7 mouse cellular contexts compared by ENCODE assay signal in genomic region chr8:26747241-26747972, GRCm38 (mm10).
DNase-seq lines count a peak whose midpoint lies in the region; ATAC-seq lines count a peak whose summit lies in the region.

No protein-coding gene starts in this region.

- peak; percentile 41 to 70 for DNase-seq in urinary bladder, adult 18-20 months (ENCODE audit: low spot score in 2 of 2)
- DNase-seq in urinary bladder, postnatal 10 days (ENCODE audit: low spot score) = no peak
- DNase-seq in embryo, embryonic 11.5 days (ENCODE audit: low read depth, low spot score) = peak; percentile 32
- DNase-seq in lung, postnatal 14 days = peak; percentile 40
- no peak for DNase-seq in thymus, postnatal 25 days
- DNase-seq in spleen, adult 18-20 months = no peak

- no peaks in the 10 kb centered on the region for H3K27me3 ChIP-seq in intestine, embryonic 16.5 days (replicated peaks; ENCODE audit: control insufficient read depth, insufficient read depth, low read length)

- H3K36me3 ChIP-seq in intestine, embryonic 16.5 days (ENCODE audit: control insufficient read depth, insufficient read depth, low read length) = no peaks in the 10 kb centered on the region

- peak; percentile 78 for ATAC-seq in intestine, embryonic 16.5 days

- H3K27ac ChIP-seq in intestine, embryonic 16.5 days (ENCODE audit: low read length) = no peak overlapping the region

- H3K4me1 ChIP-seq in intestine, embryonic 16.5 days (ENCODE audit: control insufficient read depth, insufficient read depth, low read length) = peaks cover 8% of the 10 kb centered on the region

- H3K9ac ChIP-seq in intestine, embryonic 16.5 days (ENCODE audit: low read depth, low read length) = no peak overlapping the region

- 37% methylated on average over 19 of the region's 19 CpGs for WGBS in intestine, embryonic 16.5 days

- H3K9me3 ChIP-seq in intestine, embryonic 16.5 days (ENCODE audit: control insufficient read depth, low read length) = no peaks in the 10 kb centered on the region

- H3K4me3 ChIP-seq in intestine, embryonic 16.5 days (ENCODE audit: low read length) = no peak overlapping the region

- peak overlapping the region; percentile 16; the same call in 1 of the 2 replicates for H3K4me2 ChIP-seq in intestine, embryonic 16.5 days (ENCODE audit: low read depth, low read length)

Comparison
In these comparisons a context has a peak if more than half of its experiments do, and no peak if none do; other contexts are left out.
1. DNase-seq: peak in urinary bladder, adult 18-20 months (2 of 2), embryo, embryonic 11.5 days (single experiment) and lung, postnatal 14 days (single experiment); none in urinary bladder, postnatal 10 days (single experiment), thymus, postnatal 25 days (single experiment) and spleen, adult 18-20 months (0 of 2).